In genomic region chr13:91509467-91509866, GRCm38 (mm10) we compare ENCODE assay signal across 15 mouse cellular contexts. TPM values are rescaled to one million over a fixed set of nuclear protein-coding genes. Genes with fewer than 3 reads are reported as not detected.
DNase-seq lines count a peak whose midpoint lies in the region; ATAC-seq and TF ChIP-seq lines count a peak whose summit lies in the region.
"Had no signal": no experiment of that assay in that cellular context is flagged by ENCODE, and none has a peak within 500 bp of the region (broad histone marks: within the 10 kb centered on the region; RNA-seq: fewer than 3 reads in every experiment).

No protein-coding gene starts in this region.

- H3K9ac ChIP-seq in heart, embryonic 11.5 days (ENCODE audit: low read depth, low read length): no peak overlapping the region
- no peak overlapping the region for H3K9ac ChIP-seq in liver, embryonic 14.5 days (replicated peaks)
- H3K9ac ChIP-seq in forebrain, embryonic 16.5 days (replicated peaks; ENCODE audit: low read depth, low read length): no peak overlapping the region
- H3K9ac ChIP-seq: kidney, embryonic 15.5 days; limb, embryonic 15.5 days; midbrain, embryonic 12.5 days had no signal

- TF ChIP-seq POLR2A in bone marrow, adult 2 months (IDR thresholded peaks at IDR 0.05; ENCODE audit: borderline replicate concordance, control insufficient read depth, low read depth, low read length): no peak

- 0 out of 2 replicates have a peak, but pooled peaks have one; percentile 16 for TF ChIP-seq EP300 in liver, embryonic 14.5 days (IDR thresholded peaks at IDR 0.05; ENCODE audit: low read depth)

- no peak overlapping the region for H3K4me2 ChIP-seq in heart, embryonic 11.5 days
- no peak overlapping the region; the same call in 1 of the 2 replicates for H3K4me2 ChIP-seq in liver, embryonic 14.5 days (ENCODE audit: low read depth)
- H3K4me2 ChIP-seq in forebrain, embryonic 16.5 days (ENCODE audit: low read length): no peak overlapping the region
- H3K4me2 ChIP-seq: kidney, embryonic 15.5 days; limb, embryonic 15.5 days; midbrain, embryonic 12.5 days had no signal

- intact Hi-C loops in heart, postnatal 25 days (cut with DNase I): no loop called here

- WGBS in heart, embryonic 11.5 days (ENCODE audit: insufficient replicate concordance): 11% methylated on average over 2 of the region's 2 CpGs
- 2% methylated on average over 2 of the region's 2 CpGs for WGBS in bone marrow, adult 2 months
- 8% methylated on average over 2 of the region's 2 CpGs for WGBS in liver, embryonic 14.5 days (ENCODE audit: insufficient replicate concordance)
- 95% methylated on average over 2 of the region's 2 CpGs for WGBS in forebrain, embryonic 16.5 days

- no peaks in the 10 kb centered on the region for H3K27me3 ChIP-seq in heart, embryonic 11.5 days (ENCODE audit: control insufficient read depth, insufficient read depth, low read length)
- no peaks in the 10 kb centered on the region for H3K27me3 ChIP-seq in liver, embryonic 14.5 days (ENCODE audit: control insufficient read depth, insufficient read depth, low read length)
- H3K27me3 ChIP-seq in forebrain, embryonic 16.5 days (replicated peaks; ENCODE audit: control insufficient read depth, insufficient read depth, low read length): no peaks in the 10 kb centered on the region
- H3K27me3 ChIP-seq: kidney, embryonic 15.5 days; limb, embryonic 15.5 days; midbrain, embryonic 12.5 days had no signal

- H3K4me1 ChIP-seq in heart, embryonic 11.5 days (ENCODE audit: control insufficient read depth, insufficient read depth, low read length): peaks cover 8% of the 10 kb centered on the region
- H3K4me1 ChIP-seq in bone marrow, adult 2 months (ENCODE audit: control insufficient read depth, insufficient read depth, low read length): peaks cover 2% of the 10 kb centered on the region
- H3K4me1 ChIP-seq in liver, embryonic 14.5 days (replicated peaks; ENCODE audit: control insufficient read depth in 2 of 2, insufficient read depth in 2 of 2, low read length in 1 of 2): peaks cover 6 to 10% of the 10 kb centered on the region in 2 experiments
- H3K4me1 ChIP-seq in forebrain, embryonic 16.5 days (replicated peaks; ENCODE audit: control insufficient read depth, insufficient read depth, low read length): no peaks in the 10 kb centered on the region
- H3K4me1 ChIP-seq: midbrain, embryonic 12.5 days had no signal

- no peaks in the 10 kb centered on the region for H3K36me3 ChIP-seq in heart, embryonic 11.5 days (ENCODE audit: control insufficient read depth, insufficient read depth, low read length)
- no peaks in the 10 kb centered on the region for H3K36me3 ChIP-seq in liver, embryonic 14.5 days (replicated peaks; ENCODE audit: control insufficient read depth, insufficient read depth, low read depth)
- no peaks in the 10 kb centered on the region for H3K36me3 ChIP-seq in forebrain, embryonic 16.5 days (ENCODE audit: control insufficient read depth, insufficient read depth)
- H3K36me3 ChIP-seq: kidney, embryonic 15.5 days; limb, embryonic 15.5 days; midbrain, embryonic 12.5 days had no signal

- no peak for TF ChIP-seq CTCF in bone marrow, adult 2 months (IDR thresholded peaks at IDR 0.05; ENCODE audit: control insufficient read depth, insufficient read depth, low read length)
- no peak for TF ChIP-seq CTCF in liver, embryonic 14.5 days (IDR thresholded peaks at IDR 0.05; ENCODE audit: low read depth)

- no peak overlapping the region for H3K4me3 ChIP-seq in heart, embryonic 11.5 days (ENCODE audit: low read depth, low read length)
- H3K4me3 ChIP-seq in bone marrow, adult 2 months (replicated peaks; ENCODE audit: control insufficient read depth, low read depth, low read length): no peak overlapping the region
- no peak overlapping the region for H3K4me3 ChIP-seq in liver, embryonic 14.5 days (ENCODE audit: insufficient read depth in 1 of 2, low read depth in 2 of 2, low read length in 2 of 2)
- H3K4me3 ChIP-seq in forebrain, embryonic 16.5 days (replicated peaks; ENCODE audit: low read length): no peak overlapping the region
- H3K4me3 ChIP-seq: kidney, embryonic 15.5 days; limb, embryonic 15.5 days; midbrain, embryonic 12.5 days had no signal

- H3K9me3 ChIP-seq in heart, embryonic 11.5 days (replicated peaks; ENCODE audit: control insufficient read depth, low read length): no peaks in the 10 kb centered on the region
- H3K9me3 ChIP-seq in liver, embryonic 14.5 days (ENCODE audit: control insufficient read depth, low read length): no peaks in the 10 kb centered on the region
- no peaks in the 10 kb centered on the region for H3K9me3 ChIP-seq in forebrain, embryonic 16.5 days (ENCODE audit: control insufficient read depth, low read length)
- H3K9me3 ChIP-seq: kidney, embryonic 15.5 days; limb, embryonic 15.5 days; midbrain, embryonic 12.5 days had no signal

- ATAC-seq in heart, embryonic 11.5 days (replicated peaks; ENCODE audit: insufficient number of reproducible peaks, low FRiP score, low TSS enrichment): no peak
- ATAC-seq in liver, embryonic 14.5 days (ENCODE audit: insufficient read depth): peak; percentile 51
- no peak for ATAC-seq in forebrain, embryonic 16.5 days
- ATAC-seq: forebrain, embryonic 14.5 days had no signal

- no peak for DNase-seq in heart, postnatal 25 days (ENCODE audit: low spot score)
- peak; percentile 81 for DNase-seq in 416B (ENCODE audit: low read depth)
- peak; percentile 10 to 17 (median 11) for DNase-seq in liver, embryonic 14.5 days (ENCODE audit: low read depth in 3 of 3, low spot score in 3 of 3)
- no peak for DNase-seq in embryo, embryonic 9.5 days (ENCODE audit: extremely low spot score)
- no peak for DNase-seq in right cerebral cortex, adult 2 months (ENCODE audit: low spot score in 2 of 2)
- DNase-seq: cerebellum, postnatal 10 days; layer of hippocampus, postnatal 36 days; right cerebral cortex, postnatal 25 days had no signal

- peak overlapping the region; percentile 22; the same call in 1 of the 2 replicates for H3K27ac ChIP-seq in heart, embryonic 11.5 days (ENCODE audit: low read depth, low read length)
- peak overlapping the region; percentile 73 for H3K27ac ChIP-seq in bone marrow, adult 2 months (ENCODE audit: control insufficient read depth, insufficient read depth, low read depth, low read length, poor library complexity)
- no peak overlapping the region for H3K27ac ChIP-seq in liver, embryonic 14.5 days
- H3K27ac ChIP-seq in forebrain, embryonic 16.5 days (ENCODE audit: low read length): no peak overlapping the region
- H3K27ac ChIP-seq: kidney, embryonic 15.5 days; limb, embryonic 15.5 days; midbrain, embryonic 12.5 days had no signal

RNA-seq across cellular contexts. Expression of gene Ssbp2, which starts 49.4 kb away (rescaled TPM):
- 96.0 and 97.8 TPM in 2 replicates for polyA plus RNA-seq in heart, embryonic 11.5 days (2014; fragmentation: Nextera tagmentation; extraction: Ambion mirVana)
- 10 to 100 TPM; 43.3 to 48.1 TPM for total RNA-seq in heart, postnatal 25 days (2021)
- polyA plus RNA-seq in bone marrow, adult 2 months (2011; ENCODE audit: insufficient read depth, insufficient read length, low replicate concordance, missing spikeins): 12.8 and 14.8 TPM in 2 replicates
- polyA plus RNA-seq in liver, embryonic 14.5 days (2012; rRNA removed): 21.4 and 23.7 TPM in 2 replicates
- 43.0 and 47.2 TPM in 2 replicates for polyA plus RNA-seq in liver, embryonic 14.5 days (2014; fragmentation: Nextera tagmentation; extraction: Ambion mirVana)
- polyA plus RNA-seq in forebrain, embryonic 16.5 days (2015; fragmentation: Nextera tagmentation; extraction: Ambion mirVana): 394 and 412 TPM in 2 replicates

Comparison
In these comparisons a context has a peak if more than half of its experiments do, and no peak if none do; other contexts are left out.
1. H3K27ac ChIP-seq: peak in heart, embryonic 11.5 days (single experiment) and bone marrow, adult 2 months (single experiment); none in liver, embryonic 14.5 days (single experiment) and forebrain, embryonic 16.5 days (single experiment).
2. DNase-seq: peak in 416B (single experiment) and liver, embryonic 14.5 days (3 of 3); none in heart, postnatal 25 days (single experiment), embryo, embryonic 9.5 days (single experiment) and right cerebral cortex, adult 2 months (0 of 2).